Mouse (Mus musculus) midbrain, embryonic 12.5 days (tissue): ENCODE results near the gene Agmo. TPM values are rescaled to one million over a fixed set of nuclear protein-coding genes. Genes with fewer than 3 reads are reported as not detected.

Source experiments
- ATAC-seq: fragments of 200-750 bp; cut with Nextera tagmentation; 2 replicates; pipeline ENCODE4 v1.8.0; 2017; ENCODE audit warnings: low read depth, moderate TSS enrichment, moderate library complexity; ENCODE audit not compliant: low FRiP score
- H3K27ac ChIP-seq: fragments of 300-500 bp; sonication (generic); replicated peaks from 2 replicates; pipeline ENCODE4 v1.5.1; 2016; ENCODE audit warnings: mild to moderate bottlenecking
- H3K27me3 ChIP-seq: fragments of 300-500 bp; sonication (generic); 2 replicates; pipeline ENCODE4 v1.6.1; 2016; ENCODE audit warnings: mild to moderate bottlenecking
- H3K36me3 ChIP-seq: fragments of 300-500 bp; sonication (generic); 2 replicates; pipeline ENCODE4 v1.6.1; 2016
- H3K4me1 ChIP-seq: fragments of 300-500 bp; sonication (generic); 2 replicates; pipeline ENCODE4 v1.6.1; 2016
- H3K4me2 ChIP-seq: fragments of 300-500 bp; sonication (generic); replicated peaks from 2 replicates; pipeline ENCODE4 v1.6.1; 2016; ENCODE audit warnings: mild to moderate bottlenecking, moderate library complexity
- H3K4me3 ChIP-seq: fragments of 300-500 bp; sonication (generic); 2 replicates; pipeline ENCODE4 v1.5.1; 2016; ENCODE audit warnings: mild to moderate bottlenecking
- H3K9ac ChIP-seq: fragments of 300-500 bp; sonication (generic); replicated peaks from 2 replicates; pipeline ENCODE4 v1.6.1; 2016; ENCODE audit warnings: mild to moderate bottlenecking, moderate library complexity
- H3K9me3 ChIP-seq: fragments of 300-500 bp; sonication (generic); 2 replicates; pipeline ENCODE4 v1.6.1; 2016; ENCODE audit warnings: mild to moderate bottlenecking
- WGBS: fragments of 180-500 bp; shearing (Covaris S2); methylation state at CpG from one replicate; pipeline ENCODE4 v1.1.7; 2016; 5-methylcytosine and 5-hydroxymethylcytosine counted together
- polyA plus RNA-seq: library from polyadenylated mRNA; unstranded; fragments of >200 nt; fragmentation: Nextera tagmentation; extraction: Ambion mirVana; gene quantifications from 2 replicates; pipeline ENCODE4 v1.2.1, GENCODE M21; 2016

Agmo gene
- polyA plus RNA-seq, 1 experiment from 2014 or later: 0.59 TPM

DNA sequence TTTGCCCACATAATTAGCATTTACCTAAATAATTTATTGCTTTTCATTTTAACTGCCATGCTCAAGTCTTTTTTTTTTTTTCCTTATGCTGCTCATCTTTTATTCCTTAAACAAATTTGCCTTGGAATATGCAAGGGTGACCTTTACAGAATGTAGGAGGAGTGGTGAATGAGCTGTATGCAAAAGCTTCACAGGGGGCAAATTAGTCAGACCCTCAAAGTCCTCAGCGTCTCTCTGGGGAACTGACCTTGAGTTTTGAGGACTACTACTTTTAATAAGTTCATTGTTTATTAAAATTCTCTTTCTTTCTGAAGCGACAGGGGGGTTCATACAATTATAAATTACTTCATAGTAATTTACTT, 33.2 kb downstream of the Agmo start:
- H3K4me3 ChIP-seq: no peak overlapping the region
- H3K27me3 ChIP-seq: no peaks in the 10 kb centered on the region
- H3K4me2 ChIP-seq: no peak overlapping the region
- no peak overlapping the region for H3K9ac ChIP-seq
- H3K36me3 ChIP-seq: no peaks in the 10 kb centered on the region
- 51% methylated on average over 2 of the region's 2 CpGs for WGBS
- H3K4me1 ChIP-seq: no peaks in the 10 kb centered on the region
- no peaks in the 10 kb centered on the region for H3K9me3 ChIP-seq
- no peak for ATAC-seq
- H3K27ac ChIP-seq: no peak overlapping the region

DNA sequence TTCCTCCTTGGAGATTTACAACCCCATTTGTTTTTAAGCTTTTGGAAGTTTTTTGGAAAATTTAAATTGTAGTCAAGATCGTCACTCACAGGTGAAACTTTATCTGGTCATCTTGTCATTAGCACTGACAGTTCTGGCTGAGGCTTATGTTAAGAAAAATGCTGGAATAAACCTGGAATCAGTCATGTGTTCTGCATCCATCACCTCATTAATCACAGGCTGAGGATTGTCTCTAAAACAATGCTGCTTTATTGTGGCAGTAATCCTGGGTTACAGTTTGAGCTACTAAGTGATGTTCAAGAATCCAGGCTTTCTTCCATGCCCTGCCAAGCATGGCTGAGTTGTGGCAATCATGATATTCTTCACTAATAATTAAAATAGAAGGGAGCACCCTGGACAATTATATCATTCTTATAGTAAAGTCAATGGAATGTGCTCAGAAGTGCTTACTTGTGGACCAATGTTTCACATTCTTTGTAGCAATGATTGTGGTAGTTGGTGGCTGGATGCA, 65.6 kb downstream of the Agmo start:
- Histone ChIP-seq H3K27ac (no peak overlapping the region), H3K4me2 (no peak overlapping the region), H3K36me3 (no peaks in the 10 kb centered on the region), H3K4me3 (no peak overlapping the region), H3K9ac (no peak overlapping the region), H3K4me1 (no peaks in the 10 kb centered on the region), H3K9me3 (no peaks in the 10 kb centered on the region), H3K27me3 (no peaks in the 10 kb centered on the region)
- no peak for ATAC-seq
- 83% methylated on average over 1 of the region's 1 CpGs for WGBS

DNA sequence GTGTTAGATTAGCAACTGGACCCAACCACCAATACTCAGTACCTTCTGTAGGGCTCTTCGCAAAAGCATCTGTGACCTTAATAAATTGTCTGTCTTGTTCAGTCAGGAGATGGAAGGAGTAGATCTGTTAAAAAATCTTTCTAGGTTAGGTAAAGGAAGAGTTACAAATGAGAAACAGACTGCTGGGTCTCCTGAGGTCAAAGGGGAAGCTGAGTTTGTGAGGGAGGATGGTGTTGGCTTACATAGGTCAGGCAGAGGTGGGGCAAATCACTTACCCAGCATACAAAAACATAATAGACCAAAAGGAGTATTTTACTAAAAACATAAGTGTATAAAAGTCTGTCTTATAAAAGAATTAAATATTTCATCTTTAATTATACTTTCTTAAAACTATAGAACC, 69.3 kb downstream of the Agmo start:
- no peak overlapping the region for H3K27ac ChIP-seq
- no peak overlapping the region for H3K4me3 ChIP-seq
- no peak for ATAC-seq
- no peak overlapping the region for H3K9ac ChIP-seq
- no peaks in the 10 kb centered on the region for H3K4me1 ChIP-seq
- no peaks in the 10 kb centered on the region for H3K9me3 ChIP-seq
- no peaks in the 10 kb centered on the region for H3K36me3 ChIP-seq
- H3K4me2 ChIP-seq: no peak overlapping the region
- 93% methylated on average over 1 of the region's 1 CpGs for WGBS
- no peaks in the 10 kb centered on the region for H3K27me3 ChIP-seq

DNA sequence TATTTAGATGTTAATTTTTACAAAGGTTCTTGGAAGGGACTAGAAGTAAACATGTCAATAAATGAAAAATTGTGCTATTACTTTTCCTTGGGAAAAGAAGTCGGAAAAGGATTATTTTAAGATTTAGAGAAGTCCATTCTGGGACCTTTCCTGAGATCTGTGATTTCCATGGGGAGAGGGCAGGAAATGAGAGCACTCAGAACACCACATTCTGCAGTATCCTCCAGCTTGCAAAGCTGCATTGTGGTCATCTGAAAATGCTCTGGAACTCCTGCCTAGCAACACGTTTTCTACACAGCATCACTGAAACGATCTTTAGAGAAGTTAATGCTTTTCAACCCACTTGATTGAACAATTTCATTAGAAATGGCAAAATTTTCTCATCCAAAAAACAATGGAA, 81.4 kb downstream of the Agmo start:
- ATAC-seq: no peak
- H3K27me3 ChIP-seq: no peaks in the 10 kb centered on the region
- 66% methylated on average over 3 of the region's 3 CpGs for WGBS

DNA sequence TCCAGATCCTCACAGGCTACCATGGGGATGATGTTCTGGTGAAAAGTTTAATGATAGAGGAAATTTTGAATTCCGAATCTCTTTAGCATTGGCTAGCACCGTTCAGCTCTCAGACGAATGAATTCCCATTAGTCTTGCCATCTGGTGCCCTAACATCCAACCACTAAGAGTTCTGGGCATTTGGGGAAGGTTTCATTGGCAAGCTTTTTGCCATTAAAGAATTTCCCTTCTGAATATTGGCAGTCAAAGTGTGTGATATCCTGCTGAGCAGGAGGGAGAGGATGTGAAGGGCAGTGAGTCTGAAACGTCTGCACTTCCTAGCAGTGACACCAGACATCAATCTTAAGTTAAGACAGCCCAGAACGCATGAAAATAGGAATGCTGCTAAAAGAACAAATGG, 93.5 kb downstream of the Agmo start:
- 62% methylated on average over 5 of the region's 5 CpGs for WGBS
- Histone ChIP-seq H3K4me1 (no peaks in the 10 kb centered on the region), H3K4me2 (no peak overlapping the region), H3K4me3 (no peak overlapping the region), H3K9ac (no peak overlapping the region), H3K27ac (no peak overlapping the region), H3K27me3 (no peaks in the 10 kb centered on the region), H3K9me3 (no peaks in the 10 kb centered on the region), H3K36me3 (no peaks in the 10 kb centered on the region)
- ATAC-seq: no peak

More for the DNA sequence above, 81.4 kb downstream of the Agmo start:
- H3K9me3 ChIP-seq: no peaks in the 10 kb centered on the region
- no peak overlapping the region for H3K9ac ChIP-seq
- no peak overlapping the region for H3K4me3 ChIP-seq
- H3K36me3 ChIP-seq: no peaks in the 10 kb centered on the region
- no peaks in the 10 kb centered on the region for H3K4me1 ChIP-seq
- no peak overlapping the region for H3K27ac ChIP-seq
- H3K4me2 ChIP-seq: no peak overlapping the region

DNA sequence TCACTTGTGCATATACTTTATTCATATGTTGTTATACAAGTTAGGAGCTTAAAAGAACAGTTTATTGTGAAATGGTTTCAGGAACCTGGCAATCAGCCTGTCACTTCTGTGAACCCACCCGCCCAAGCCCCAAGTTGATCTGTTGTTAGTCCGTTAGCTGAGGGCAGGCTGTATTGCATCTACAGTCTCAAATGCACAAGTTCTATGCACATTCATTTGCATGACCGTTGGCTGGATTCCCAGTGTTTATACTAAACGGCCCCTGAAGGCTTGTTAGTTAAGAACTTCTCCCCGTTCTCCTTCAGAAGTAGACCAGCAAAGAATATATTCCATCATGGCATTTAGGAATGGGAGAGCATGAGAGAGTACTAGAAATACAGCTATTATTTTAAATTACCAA, 102.8 kb downstream of the Agmo start:
- no peak for ATAC-seq
- Histone ChIP-seq H3K9me3 (no peaks in the 10 kb centered on the region), H3K4me2 (no peak overlapping the region), H3K9ac (no peak overlapping the region), H3K27ac (no peak overlapping the region), H3K36me3 (no peaks in the 10 kb centered on the region), H3K4me1 (no peaks in the 10 kb centered on the region), H3K27me3 (no peaks in the 10 kb centered on the region), H3K4me3 (no peak overlapping the region)
- WGBS: 86% methylated on average over 5 of the region's 5 CpGs

DNA sequence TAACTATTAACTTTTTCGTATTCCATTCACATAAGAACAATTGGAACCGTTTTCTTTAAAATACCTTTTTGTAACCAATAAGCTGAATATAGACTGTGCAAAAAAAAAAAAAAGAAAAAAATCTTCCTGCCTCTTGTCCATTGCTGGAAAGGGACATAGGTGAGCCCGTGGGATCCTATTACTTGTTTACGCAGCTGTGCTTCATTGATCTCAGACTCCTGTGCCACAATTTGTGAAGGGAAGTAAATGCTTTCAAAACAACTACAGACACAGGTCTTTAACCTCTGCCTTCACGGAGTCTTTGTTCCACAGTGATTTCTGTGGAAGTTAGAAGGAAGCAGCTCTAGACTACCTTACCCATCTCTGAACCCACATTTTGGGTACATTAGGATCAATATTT, 104.3 kb downstream of the Agmo start:
- Histone ChIP-seq H3K27ac (no peak overlapping the region), H3K4me2 (no peak overlapping the region), H3K9ac (no peak overlapping the region), H3K27me3 (no peaks in the 10 kb centered on the region), H3K4me3 (no peak overlapping the region), H3K4me1 (no peaks in the 10 kb centered on the region), H3K36me3 (no peaks in the 10 kb centered on the region), H3K9me3 (no peaks in the 10 kb centered on the region)
- WGBS: 69% methylated on average over 5 of the region's 5 CpGs
- no peak for ATAC-seq

DNA sequence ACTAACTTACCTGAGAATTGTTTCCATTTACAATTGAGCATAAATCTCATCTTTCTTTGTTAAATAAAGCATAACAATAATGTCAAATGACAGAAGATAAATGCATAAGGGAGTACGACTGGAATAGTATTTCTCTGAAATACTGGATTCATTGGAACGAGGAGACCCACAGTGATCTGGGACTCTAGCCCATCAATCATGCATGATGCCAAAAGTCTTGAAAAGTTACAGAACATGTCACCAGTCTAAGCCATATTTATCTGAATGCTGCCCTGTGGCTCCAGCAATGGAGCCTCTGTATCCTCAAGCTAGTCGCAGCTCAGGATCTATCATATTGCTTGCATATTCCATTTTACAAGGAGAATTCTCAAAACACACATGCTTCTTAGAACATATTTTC, 150.9 kb downstream of the Agmo start:
- Histone ChIP-seq H3K27me3 (no peaks in the 10 kb centered on the region), H3K9ac (no peak overlapping the region), H3K36me3 (no peaks in the 10 kb centered on the region), H3K4me3 (no peak overlapping the region), H3K9me3 (no peaks in the 10 kb centered on the region), H3K4me1 (no peaks in the 10 kb centered on the region), H3K27ac (no peak overlapping the region), H3K4me2 (no peak overlapping the region)
- ATAC-seq: no peak
- 92% methylated on average over 3 of the region's 3 CpGs for WGBS

DNA sequence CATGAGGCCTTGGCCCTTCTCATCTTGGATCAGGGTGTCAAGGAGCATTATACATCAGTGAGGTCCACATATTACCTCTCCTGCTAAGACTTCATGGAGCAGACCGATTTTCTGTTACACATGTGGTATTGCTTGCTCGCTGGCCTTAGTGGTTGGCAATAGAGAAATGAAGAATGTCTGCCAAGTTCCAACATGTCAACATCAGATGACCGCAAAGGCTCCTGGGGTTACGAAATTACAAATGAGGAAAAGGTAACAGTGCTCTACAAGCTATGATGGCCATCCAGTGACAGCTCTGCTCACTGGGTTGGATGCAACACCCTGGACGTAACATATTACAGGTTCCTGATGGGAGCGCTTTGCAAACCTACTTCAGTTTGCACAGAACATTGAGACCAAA, 161.1 kb downstream of the Agmo start:
- Histone ChIP-seq H3K9ac (no peak overlapping the region), H3K27me3 (no peaks in the 10 kb centered on the region), H3K36me3 (no peaks in the 10 kb centered on the region), H3K4me1 (no peaks in the 10 kb centered on the region), H3K9me3 (no peaks in the 10 kb centered on the region), H3K27ac (no peak overlapping the region), H3K4me2 (no peak overlapping the region), H3K4me3 (no peak overlapping the region)
- 94% methylated on average over 6 of the region's 6 CpGs for WGBS
- ATAC-seq: no peak

DNA sequence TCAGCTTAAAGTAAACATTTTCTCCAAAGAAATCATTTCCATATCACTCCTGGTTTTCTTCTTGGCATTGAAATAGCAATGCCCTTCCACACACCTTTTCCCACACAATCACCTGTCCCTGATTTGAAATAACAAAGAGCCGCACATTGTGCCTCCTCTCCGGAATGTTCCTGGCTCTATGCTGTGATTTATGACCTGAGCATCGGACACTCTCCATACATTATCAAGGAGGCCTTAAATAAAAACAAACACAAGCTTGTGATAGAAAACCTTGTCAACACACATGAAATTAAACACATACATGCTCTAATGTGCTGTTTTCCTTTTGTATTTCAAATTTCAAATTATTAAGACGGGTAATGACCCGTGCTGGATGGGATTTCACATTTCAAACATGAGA, 184.9 kb downstream of the Agmo start:
- H3K9ac ChIP-seq: no peak overlapping the region
- H3K4me1 ChIP-seq: no peaks in the 10 kb centered on the region
- H3K4me2 ChIP-seq: no peak overlapping the region
- H3K4me3 ChIP-seq: no peak overlapping the region
- H3K27me3 ChIP-seq: no peaks in the 10 kb centered on the region
- H3K36me3 ChIP-seq: no peaks in the 10 kb centered on the region
- H3K9me3 ChIP-seq: no peaks in the 10 kb centered on the region
- H3K27ac ChIP-seq: no peak overlapping the region
- 94% methylated on average over 5 of the region's 5 CpGs for WGBS
- ATAC-seq: no peak

DNA sequence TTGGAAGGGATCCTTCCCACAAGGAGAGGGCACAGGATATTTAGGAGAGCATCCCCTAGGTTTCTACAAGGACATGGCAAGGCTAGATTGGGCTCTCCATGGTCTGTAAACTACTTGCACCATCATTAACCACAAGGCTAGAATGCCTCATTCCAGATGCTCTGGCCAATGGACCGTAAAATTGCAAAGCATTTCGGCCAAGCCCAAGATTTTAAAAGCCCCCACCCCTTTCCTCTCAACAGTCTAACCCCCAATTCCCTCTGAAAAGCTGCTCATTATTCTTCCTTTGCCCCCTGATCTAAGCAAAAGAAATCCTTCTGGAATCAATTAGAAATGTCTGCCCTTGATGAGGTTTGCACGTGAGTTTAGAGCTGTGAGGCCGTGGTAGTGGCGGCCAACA, 185.3 kb downstream of the Agmo start:
- H3K36me3 ChIP-seq: no peaks in the 10 kb centered on the region

DNA sequence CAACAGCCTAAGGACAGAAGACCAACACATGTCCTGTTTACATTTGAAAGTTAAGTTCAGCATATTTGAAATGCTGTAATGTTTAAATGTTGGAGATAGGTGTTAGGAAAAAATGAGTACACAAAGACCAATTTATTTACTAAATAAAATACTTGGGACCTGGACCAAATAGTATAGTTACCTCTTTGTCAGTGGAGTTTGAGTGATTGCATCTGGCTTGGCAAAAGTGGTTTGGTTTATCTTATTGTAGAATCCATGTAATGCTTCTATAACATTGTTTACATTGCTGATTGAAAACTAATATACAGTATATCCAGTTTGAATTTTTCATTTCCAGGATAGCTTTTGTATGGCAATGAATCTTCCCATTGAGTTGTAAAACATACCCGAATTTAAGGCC, 193.0 kb downstream of the Agmo start:
- no peaks in the 10 kb centered on the region for H3K4me1 ChIP-seq
- no peaks in the 10 kb centered on the region for H3K36me3 ChIP-seq
- no peak overlapping the region for H3K4me3 ChIP-seq
- WGBS: 77% methylated on average over 1 of the region's 1 CpGs
- H3K27ac ChIP-seq: no peak overlapping the region
- no peaks in the 10 kb centered on the region for H3K27me3 ChIP-seq
- H3K9me3 ChIP-seq: no peaks in the 10 kb centered on the region
- H3K4me2 ChIP-seq: no peak overlapping the region
- ATAC-seq: no peak
- H3K9ac ChIP-seq: no peak overlapping the region

More for the DNA sequence above, 185.3 kb downstream of the Agmo start:
- H3K27ac ChIP-seq: no peak overlapping the region
- WGBS: 63% methylated on average over 5 of the region's 5 CpGs
- H3K27me3 ChIP-seq: no peaks in the 10 kb centered on the region
- H3K9me3 ChIP-seq: no peaks in the 10 kb centered on the region
- no peak overlapping the region for H3K4me3 ChIP-seq
- no peak overlapping the region for H3K9ac ChIP-seq
- no peak for ATAC-seq
- H3K4me2 ChIP-seq: no peak overlapping the region
- no peaks in the 10 kb centered on the region for H3K4me1 ChIP-seq

DNA sequence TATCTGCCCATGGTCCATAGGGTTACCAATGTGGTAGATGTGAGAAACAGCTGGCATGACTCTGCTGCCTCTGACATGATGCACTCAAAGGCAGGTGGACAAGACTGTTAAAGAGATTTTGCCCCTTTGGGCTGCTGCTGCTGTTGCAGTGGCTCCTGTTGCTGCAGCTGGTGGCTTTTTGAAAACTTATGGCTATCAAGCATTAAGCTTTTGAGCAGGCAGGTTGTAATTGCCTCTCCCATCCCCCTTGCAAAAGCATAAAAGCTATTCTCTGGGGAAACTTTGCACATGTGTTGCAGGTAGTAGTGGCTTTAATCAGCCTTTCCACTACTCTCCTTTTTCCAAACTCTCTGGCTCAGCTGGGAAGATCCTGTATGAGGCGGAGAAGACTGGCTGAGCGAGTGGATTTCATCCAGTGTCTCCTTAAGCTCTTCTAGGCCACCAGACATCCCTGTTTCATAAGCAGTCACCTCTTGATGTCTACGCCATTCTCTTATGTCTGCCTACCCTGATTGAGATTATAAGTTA, 201.1 kb downstream of the Agmo start:
- no peak for ATAC-seq
- Histone ChIP-seq H3K9me3 (no peaks in the 10 kb centered on the region), H3K27ac (no peak overlapping the region), H3K4me3 (no peak overlapping the region), H3K36me3 (no peaks in the 10 kb centered on the region), H3K4me1 (0 out of 2 replicates have a peak, but pooled peaks cover 4% of the 10 kb centered on the region), H3K27me3 (no peaks in the 10 kb centered on the region), H3K9ac (no peak overlapping the region), H3K4me2 (no peak overlapping the region)
- WGBS: 92% methylated on average over 3 of the region's 3 CpGs
